Mouse (Mus musculus) heart, postnatal 36 days (tissue): ENCODE measurements at regions not wholly inside any gene's neighbourhood (a gene's known extent, or its start where the extent isn't known, plus 50 kb on each side); places are given as distances from the start of the nearest gene placed in this dataset.

Source experiments
- DNase-seq, 2 experiments: peaks; one replicate each; pipeline ENCODE4 v3.0.0; 2021 to 2022
- intact Hi-C: fragments of 180-260 bp; cut with DNase I; formaldehyde crosslinking; loops from one replicate; pipeline ENCODE4 v1.15.1; 2025

- peak; percentile 20 to 29 for DNase-seq
- intact Hi-C loops, result no loop called here
Observed at GRCm38 (mm10) chr11:114446617-114447460, 221.5 kb upstream of the Rpl38 start.

- DNase-seq, result no peak
- intact Hi-C loops, result no loop called here
Observed at GRCm38 (mm10) chr11:114446075-114446616, 222.2 kb upstream of the Rpl38 start.

GRCm38 (mm10) chr11:114444211-114444610, 224.1 kb upstream of the Rpl38 start:
- intact Hi-C loops, result no loop called here
- DNase-seq, result no peak

GRCm38 (mm10) chr11:114443444-114443843, 224.9 kb upstream of the Rpl38 start:
- no peak for DNase-seq
- intact Hi-C loops, result no loop called here

GRCm38 (mm10) chr11:114439314-114439713, 229.0 kb upstream of the Rpl38 start:
- peak in 1 of 2 experiments; percentile 9 for DNase-seq
- intact Hi-C loops, result no loop called here

GRCm38 (mm10) chr11:114435788-114436187, 232.5 kb upstream of the Rpl38 start:
- intact Hi-C loops, result no loop called here
- DNase-seq, result no peak

GRCm38 (mm10) chr11:114433561-114433960, 234.8 kb upstream of the Rpl38 start:
- intact Hi-C loops, result no loop called here

GRCm38 (mm10) chr11:114425447-114425846, 242.9 kb upstream of the Rpl38 start:
- no peak for DNase-seq
- intact Hi-C loops, result no loop called here

More at GRCm38 (mm10) chr11:114433561-114433960, 234.8 kb upstream of the Rpl38 start:
- DNase-seq, result no peak

GRCm38 (mm10) chr11:114423322-114423721, 245.0 kb upstream of the Rpl38 start:
- intact Hi-C loops, result no loop called here
- DNase-seq, result no peak

GRCm38 (mm10) chr11:114419002-114419401, 249.3 kb upstream of the Rpl38 start:
- DNase-seq, result no peak
- intact Hi-C loops, result no loop called here

GRCm38 (mm10) chr11:114416168-114416567, 252.2 kb upstream of the Rpl38 start:
- no peak for DNase-seq
- intact Hi-C loops, result no loop called here

- no peak for DNase-seq
- intact Hi-C loops, result no loop called here
Observed at GRCm38 (mm10) chr11:114404401-114404800, 263.9 kb upstream of the Rpl38 start.

- intact Hi-C loops, result no loop called here
Observed at GRCm38 (mm10) chr11:114402556-114403320, 265.6 kb upstream of the Rpl38 start.

GRCm38 (mm10) chr11:114400701-114401100, 267.6 kb upstream of the Rpl38 start:
- DNase-seq, result no peak
- intact Hi-C loops, result no loop called here

More at GRCm38 (mm10) chr11:114402556-114403320, 265.6 kb upstream of the Rpl38 start:
- DNase-seq, result no peak

GRCm38 (mm10) chr11:114392161-114392560, 276.2 kb upstream of the Rpl38 start:
- intact Hi-C loops, result no loop called here
- no peak for DNase-seq

- intact Hi-C loops, result no loop called here
- DNase-seq, result no peak
Observed at GRCm38 (mm10) chr11:114391553-114391952, 276.8 kb upstream of the Rpl38 start.

GRCm38 (mm10) chr11:114387091-114387490, 281.2 kb upstream of the Rpl38 start:
- intact Hi-C loops, result no loop called here

GRCm38 (mm10) chr11:114379411-114379824, 288.9 kb upstream of the Rpl38 start:
- DNase-seq, result no peak
- intact Hi-C loops, result no loop called here

More at GRCm38 (mm10) chr11:114387091-114387490, 281.2 kb upstream of the Rpl38 start:
- no peak for DNase-seq

GRCm38 (mm10) chr11:114375921-114376320, 292.4 kb upstream of the Rpl38 start:
- no peak for DNase-seq

GRCm38 (mm10) chr11:114370708-114371107, 297.6 kb upstream of the Rpl38 start:
- intact Hi-C loops, result no loop called here
- DNase-seq, result no peak

More at GRCm38 (mm10) chr11:114375921-114376320, 292.4 kb upstream of the Rpl38 start:
- intact Hi-C loops, result no loop called here

GRCm38 (mm10) chr11:114367779-114368178, 300.5 kb upstream of the Rpl38 start:
- no peak for DNase-seq
- intact Hi-C loops, result no loop called here
